Mouse (Mus musculus) cerebellum, adult 2 months (tissue): ENCODE measurements around the gene Cnpy4. TPM values are rescaled to one million over a fixed set of nuclear protein-coding genes. Genes with fewer than 3 reads are reported as not detected.
A peak's percentile ranks its signal among the peaks of the same experiment; 100 is the strongest.
"Not testable (repeated sequence)": the region's sequence is repeated elsewhere in the genome, so short reads cannot be mapped to it uniquely, and the experiment has no call there.

Source experiments
- DNase-seq, 2 experiments: peaks; one replicate each; pipeline ENCODE4 v3.0.0; 2021
- H3K27ac ChIP-seq: fragments of 200-500 bp; 2 replicates; pipeline ENCODE4 v1.5.1; 2012; ENCODE audit warnings: low read length, control low read depth, inconsistent platforms; ENCODE audit not compliant: insufficient read depth
- H3K27me3 ChIP-seq: fragments of 200-500 bp; 2 replicates; pipeline ENCODE4 v1.6.1; 2012; ENCODE audit warnings: inconsistent platforms, mild to moderate bottlenecking, low read length, moderate library complexity; ENCODE audit not compliant: control insufficient read depth, insufficient read depth
- H3K4me1 ChIP-seq: fragments of 200-500 bp; 2 replicates; pipeline ENCODE4 v1.6.1; 2011; ENCODE audit warnings: low read length; ENCODE audit not compliant: control insufficient read depth, insufficient read depth
- H3K4me3 ChIP-seq: fragments of 200-500 bp; replicated peaks from 2 replicates; pipeline ENCODE3; 2011; ENCODE audit warnings: mild to moderate bottlenecking, low read depth, low read length, control low read depth; ENCODE audit not compliant: insufficient read depth
- CTCF ChIP-seq: fragments of 200-500 bp; IDR thresholded peaks from 2 replicates; pipeline ENCODE4 v1.5.1; 2011; ENCODE audit warnings: low read depth, mild to moderate bottlenecking, control low read depth, low read length, moderate library complexity, borderline replicate concordance; ENCODE audit not compliant: insufficient read depth
- POLR2A ChIP-seq: fragments of 200-500 bp; IDR thresholded peaks from 2 replicates; pipeline ENCODE4 v1.6.1; 2011; ENCODE audit warnings: low read length, control low read depth, borderline replicate concordance; ENCODE audit not compliant: insufficient read depth
- WGBS: fragments of 180-500 bp; shearing (Covaris S2); methylation state at CpG from one replicate; pipeline ENCODE4 v1.1.7; 2018; 5-methylcytosine and 5-hydroxymethylcytosine counted together
- polyA plus RNA-seq: library from polyadenylated mRNA; depleted of rRNA; stranded (reverse); fragments of >200 nt; gene quantifications from 2 replicates; pipeline ENCODE4 v1.2.3, GENCODE M21; 2012

Cnpy4 gene
- polyA plus RNA-seq, 1 experiment: 18.3 TPM

GRCm38 (mm10) chr5:138193771-138194727, 6.8 kb downstream of the Cnpy4 start, which contains the start of gene Mblac1:
TSS of gene Mblac1 (plus strand) at chr5:138194314.
- Histone ChIP-seq H3K27ac (peak within 1 kb of the TSS; percentile 99), H3K27me3 (no peaks in the 10 kb centered on the region), H3K4me1 (no peaks in the 10 kb centered on the region), H3K4me3 (peak within 1 kb of the TSS; percentile 98)
- 4% methylated on average over 54 of the region's 54 CpGs for WGBS
- peak; percentile 90 to 93 for DNase-seq
- TF ChIP-seq POLR2A (peak; percentile 66), CTCF (no peak)

GRCm38 (mm10) chr5:138194755-138195345, 7.6 kb downstream of the Cnpy4 start:
- H3K4me3 ChIP-seq: peak overlapping the region; percentile 98
- TF ChIP-seq CTCF: no peak
- TF ChIP-seq POLR2A: no peak
- peak in 1 of 2 experiments; percentile 49 for DNase-seq
- H3K27me3 ChIP-seq: no peaks in the 10 kb centered on the region
- peak overlapping the region; percentile 99 for H3K27ac ChIP-seq
- no peaks in the 10 kb centered on the region for H3K4me1 ChIP-seq
- 1% methylated on average over 29 of the region's 29 CpGs for WGBS

- TF ChIP-seq CTCF (no peak), POLR2A (no peak)
- Histone ChIP-seq H3K4me1 (no peaks in the 10 kb centered on the region), H3K27ac (no peak overlapping the region), H3K27me3 (no peaks in the 10 kb centered on the region), H3K4me3 (peak overlapping the region; percentile 98)
- DNase-seq: no peak
- 34% methylated on average over 7 of the region's 7 CpGs for WGBS
Observed at GRCm38 (mm10) chr5:138195463-138195862, 8.2 kb downstream of the Cnpy4 start.

- no peak for DNase-seq
- Histone ChIP-seq H3K27me3 (no peaks in the 10 kb centered on the region), H3K27ac (no peak overlapping the region), H3K4me1 (peaks cover 6% of the 10 kb centered on the region), H3K4me3 (no peak overlapping the region)
- TF ChIP-seq POLR2A (no peak), CTCF (peak; percentile 45; the same call in 1 of the 2 replicates)
- WGBS: 3% methylated on average over 1 of the region's 1 CpGs
Observed at GRCm38 (mm10) chr5:138199576-138199975, 12.3 kb downstream of the Cnpy4 start.

- TF ChIP-seq POLR2A (no peak), CTCF (no peak)
- peaks cover 6% of the 10 kb centered on the region for H3K4me1 ChIP-seq
- no peaks in the 10 kb centered on the region for H3K27me3 ChIP-seq
- H3K27ac ChIP-seq: no peak overlapping the region
- 22% methylated on average over 3 of the region's 3 CpGs for WGBS
- H3K4me3 ChIP-seq: no peak overlapping the region
- DNase-seq: peak in 1 of 2 experiments; percentile 33
Observed at GRCm38 (mm10) chr5:138202086-138202485, 14.8 kb downstream of the Cnpy4 start.

- no peak overlapping the region for H3K27ac ChIP-seq
- H3K4me3 ChIP-seq: no peak overlapping the region
- TF ChIP-seq CTCF: no peak
- TF ChIP-seq POLR2A: no peak
- DNase-seq: no peak
- no peaks in the 10 kb centered on the region for H3K4me1 ChIP-seq
- WGBS: 87% methylated on average over 1 of the region's 1 CpGs
- H3K27me3 ChIP-seq: no peaks in the 10 kb centered on the region
Observed at GRCm38 (mm10) chr5:138207253-138207652, 20.0 kb downstream of the Cnpy4 start.

GRCm38 (mm10) chr5:138207873-138208272, 20.6 kb downstream of the Cnpy4 start:
- Histone ChIP-seq H3K4me1 (no peaks in the 10 kb centered on the region), H3K27ac (no peak overlapping the region), H3K27me3 (no peaks in the 10 kb centered on the region), H3K4me3 (no peak overlapping the region)
- no peak for DNase-seq
- WGBS: 88% methylated on average over 4 of the region's 4 CpGs
- TF ChIP-seq POLR2A (no peak), CTCF (no peak)

- not testable (repeated sequence) for H3K4me3 ChIP-seq, H3K27me3 ChIP-seq, DNase-seq, H3K4me1 ChIP-seq, H3K27ac ChIP-seq
- WGBS: 90% methylated on average over 13 of the region's 13 CpGs
Observed at GRCm38 (mm10) chr5:138216632-138217031, 29.3 kb downstream of the Cnpy4 start.
